Mouse (Mus musculus) heart, embryonic 16.5 days (tissue): Measurements from ENCODE around the gene Tusc2. TPM values are rescaled to one million over a fixed set of nuclear protein-coding genes. Genes with fewer than 3 reads are reported as not detected.

ENCODE experiments used
- ATAC-seq: fragments of 200-750 bp; cut with Nextera tagmentation; replicated peaks from 2 replicates; pipeline ENCODE4 v1.8.0; 2017; ENCODE audit warnings: moderate number of reproducible peaks; ENCODE audit not compliant: insufficient read depth, low FRiP score; ENCODE audit errors: extremely low read depth
- H3K27ac ChIP-seq: fragments of 300-500 bp; sonication (generic); 2 replicates; pipeline ENCODE4 v1.5.1; 2014; ENCODE audit warnings: mild to moderate bottlenecking, low read length, control low read depth, moderate library complexity
- H3K27me3 ChIP-seq: fragments of 300-500 bp; sonication (generic); 2 replicates; pipeline ENCODE4 v1.6.1; 2014; ENCODE audit warnings: low read length, mixed read lengths; ENCODE audit not compliant: control insufficient read depth, insufficient read depth
- H3K36me3 ChIP-seq: fragments of 300-500 bp; sonication (generic); 2 replicates; pipeline ENCODE4 v1.6.1; 2014; ENCODE audit not compliant: control insufficient read depth, insufficient read depth
- H3K4me1 ChIP-seq: fragments of 300-500 bp; sonication (generic); 2 replicates; pipeline ENCODE4 v1.6.1; 2014; ENCODE audit warnings: low read length, mixed read lengths; ENCODE audit not compliant: control insufficient read depth, insufficient read depth
- H3K4me2 ChIP-seq: fragments of 300-500 bp; sonication (generic); 2 replicates; pipeline ENCODE4 v1.6.1; 2014; ENCODE audit warnings: low read depth, mild to moderate bottlenecking, control low read depth, low read length
- H3K4me3 ChIP-seq: fragments of 300-500 bp; sonication (generic); 2 replicates; pipeline ENCODE4 v1.5.1; 2014; ENCODE audit warnings: mild to moderate bottlenecking, control low read depth, low read length
- H3K9ac ChIP-seq: fragments of 300-500 bp; sonication (generic); 2 replicates; pipeline ENCODE4 v1.6.1; 2014; ENCODE audit warnings: low read length, control low read depth
- H3K9me3 ChIP-seq: fragments of 300-500 bp; sonication (generic); replicated peaks from 2 replicates; pipeline ENCODE4 v1.6.1; 2016; ENCODE audit warnings: low read length; ENCODE audit not compliant: control insufficient read depth
- WGBS: fragments of 180-500 bp; shearing (Covaris S2); extraction: QIAGEN DNeasy Blood & Tissue Kit; methylation state at CpG from one replicate; pipeline ENCODE4 v1.1.7; 2014; 5-methylcytosine and 5-hydroxymethylcytosine counted together
- polyA plus RNA-seq: library from polyadenylated mRNA; unstranded; fragments of >200 nt; fragmentation: Nextera tagmentation; extraction: Ambion mirVana; gene quantifications from 2 replicates; pipeline ENCODE4 v1.2.1, GENCODE M21; 2015

The Tusc2 gene
- polyA plus RNA-seq, 1 experiment from 2014 or later: 44.3 TPM

DNA sequence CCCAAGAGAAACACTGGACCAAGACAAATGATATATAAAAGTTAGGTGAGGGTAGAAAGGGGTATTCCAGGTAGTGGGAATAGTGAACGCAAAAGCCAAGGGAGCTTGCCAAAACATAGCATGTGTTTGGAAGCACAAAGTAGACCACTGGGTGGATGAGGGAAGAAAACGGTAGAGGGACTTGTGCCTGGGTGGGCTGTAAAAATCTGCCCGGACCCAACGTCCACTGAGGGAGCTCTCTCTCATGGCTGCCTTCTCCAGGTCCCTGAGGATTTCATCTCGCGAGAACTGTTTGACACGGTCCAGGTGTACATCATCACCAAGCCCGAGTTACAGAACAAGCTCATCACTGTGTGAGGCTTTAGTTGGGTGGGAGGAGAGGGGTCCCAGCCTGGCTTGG, 20.3 kb upstream of the Tusc2 start:
- Histone ChIP-seq H3K4me2 (peak overlapping the region; percentile 99), H3K4me3 (peak overlapping the region; percentile 92), H3K9me3 (no peaks in the 10 kb centered on the region), H3K9ac (peak overlapping the region; percentile 90), H3K27ac (no peak overlapping the region), H3K36me3 (peaks cover 28% of the 10 kb centered on the region), H3K4me1 (peaks cover 30% of the 10 kb centered on the region), H3K27me3 (no peaks in the 10 kb centered on the region)
- no peak for ATAC-seq
- 38% methylated on average over 8 of the region's 8 CpGs for WGBS

DNA sequence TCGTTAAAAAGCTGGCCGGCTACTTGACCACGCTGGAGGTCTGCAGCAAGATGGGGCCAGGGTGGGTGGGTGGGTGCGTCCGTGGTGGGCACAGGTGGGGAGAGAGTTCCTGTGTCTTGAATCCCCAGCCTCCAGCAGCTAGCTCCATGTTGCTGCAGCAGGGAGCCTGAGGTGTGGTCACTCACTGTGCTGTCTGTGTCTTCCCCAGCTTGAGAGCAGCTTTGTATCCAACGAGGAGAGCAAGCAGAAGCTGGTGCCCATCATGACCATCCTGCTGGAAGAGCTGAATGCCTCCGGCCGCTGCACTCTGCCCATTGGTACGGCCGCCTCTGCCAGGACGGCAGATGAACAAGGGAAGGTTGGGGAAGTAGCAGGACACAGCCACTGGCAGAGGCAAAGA, 19.8 kb upstream of the Tusc2 start:
- Histone ChIP-seq H3K4me3 (no peak overlapping the region), H3K27ac (no peak overlapping the region), H3K9me3 (no peaks in the 10 kb centered on the region), H3K4me2 (no peak overlapping the region), H3K9ac (no peak overlapping the region), H3K4me1 (peaks cover 30% of the 10 kb centered on the region), H3K36me3 (peaks cover 22% of the 10 kb centered on the region), H3K27me3 (no peaks in the 10 kb centered on the region)
- 84% methylated on average over 11 of the region's 11 CpGs for WGBS
- ATAC-seq: no peak

GRCm38 (mm10) chr9:107544196-107544700, 18.8 kb upstream of the Tusc2 start:
- H3K9ac ChIP-seq: no peak overlapping the region
- H3K27ac ChIP-seq: no peak overlapping the region
- peaks cover 12% of the 10 kb centered on the region for H3K36me3 ChIP-seq
- ATAC-seq: no peak
- WGBS: 93% methylated on average over 17 of the region's 17 CpGs
- H3K4me2 ChIP-seq: no peak overlapping the region
- no peaks in the 10 kb centered on the region for H3K27me3 ChIP-seq
- peaks cover 30% of the 10 kb centered on the region for H3K4me1 ChIP-seq
- H3K4me3 ChIP-seq: no peak overlapping the region
- no peaks in the 10 kb centered on the region for H3K9me3 ChIP-seq

GRCm38 (mm10) chr9:107544729-107545128, 18.3 kb upstream of the Tusc2 start:
- Histone ChIP-seq H3K4me1 (peaks cover 30% of the 10 kb centered on the region), H3K27ac (no peak overlapping the region), H3K9ac (no peak overlapping the region), H3K9me3 (no peaks in the 10 kb centered on the region), H3K27me3 (no peaks in the 10 kb centered on the region), H3K4me2 (no peak overlapping the region), H3K4me3 (no peak overlapping the region), H3K36me3 (peaks cover 9% of the 10 kb centered on the region)
- ATAC-seq: no peak
- 86% methylated on average over 12 of the region's 12 CpGs for WGBS

GRCm38 (mm10) chr9:107545199-107545598, 17.9 kb upstream of the Tusc2 start:
- H3K27me3 ChIP-seq: peaks cover 3% of the 10 kb centered on the region; the same call in 1 of the 2 replicates
- no peak overlapping the region for H3K4me2 ChIP-seq
- no peaks in the 10 kb centered on the region for H3K9me3 ChIP-seq
- H3K27ac ChIP-seq: no peak overlapping the region
- 79% methylated on average over 10 of the region's 10 CpGs for WGBS
- H3K9ac ChIP-seq: no peak overlapping the region
- no peak for ATAC-seq
- peaks cover 9% of the 10 kb centered on the region for H3K36me3 ChIP-seq
- H3K4me3 ChIP-seq: no peak overlapping the region
- peaks cover 30% of the 10 kb centered on the region for H3K4me1 ChIP-seq

DNA sequence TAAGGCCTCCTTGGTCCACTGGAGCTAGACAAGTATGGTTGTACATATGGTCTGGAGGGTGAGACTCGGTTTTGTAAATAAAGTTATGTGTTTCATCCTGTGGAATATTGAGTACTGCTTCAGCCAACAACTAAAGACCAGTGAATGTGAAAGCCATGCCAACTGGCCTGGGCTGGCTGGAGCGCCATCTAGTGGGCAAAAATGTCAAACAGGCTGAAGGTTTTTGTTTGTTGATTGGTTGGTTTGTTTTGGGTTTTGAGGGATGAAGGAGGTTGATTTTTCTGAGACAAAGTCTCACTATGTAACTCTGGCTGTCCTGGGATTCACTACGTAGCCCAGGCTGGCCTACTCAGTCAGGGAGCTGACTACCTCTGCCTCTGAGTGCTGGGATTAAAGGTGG, 17.5 kb upstream of the Tusc2 start:
- H3K4me3 ChIP-seq: no peak overlapping the region
- no peaks in the 10 kb centered on the region for H3K9me3 ChIP-seq
- H3K4me2 ChIP-seq: no peak overlapping the region
- H3K27ac ChIP-seq: no peak overlapping the region
- H3K27me3 ChIP-seq: peaks cover 7% of the 10 kb centered on the region
- peaks cover 9% of the 10 kb centered on the region for H3K36me3 ChIP-seq
- ATAC-seq: no peak
- WGBS: 10% methylated on average over 3 of the region's 3 CpGs
- no peak overlapping the region for H3K9ac ChIP-seq
- peaks cover 31% of the 10 kb centered on the region for H3K4me1 ChIP-seq

DNA sequence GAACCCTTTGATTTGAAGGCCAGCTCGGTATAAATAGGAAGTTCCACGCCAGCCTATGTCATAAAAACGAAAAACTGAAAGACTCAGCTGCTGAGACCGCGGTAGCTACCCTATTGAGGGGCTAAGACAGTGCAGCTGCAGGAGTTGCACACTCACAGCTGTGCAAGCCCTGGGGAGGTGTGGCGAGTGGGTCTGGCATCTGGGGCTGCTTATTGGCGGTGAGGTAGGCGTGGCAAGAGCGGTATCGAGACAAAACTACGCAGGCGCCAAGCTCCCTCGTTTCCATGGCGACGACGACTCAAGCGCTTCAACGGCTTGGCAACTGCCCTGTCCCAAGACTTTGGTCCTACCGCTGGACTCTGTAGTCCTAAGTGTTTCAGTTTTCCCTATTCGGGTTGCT, 16.0 kb upstream of the Tusc2 start, which contains the start of gene Zmynd10:
TSS of gene Zmynd10 (plus strand) at position 273 of the 400 bp plus-strand sequence.
- peak within 1 kb of the TSS; percentile 32 for H3K4me3 ChIP-seq
- 2% methylated on average over 20 of the region's 20 CpGs for WGBS
- H3K9me3 ChIP-seq: no peaks in the 10 kb centered on the region
- H3K4me1 ChIP-seq: peaks cover 35% of the 10 kb centered on the region
- H3K9ac ChIP-seq: peak within 1 kb of the TSS; percentile 15; the same call in 1 of the 2 replicates
- peaks cover 9% of the 10 kb centered on the region for H3K36me3 ChIP-seq
- H3K4me2 ChIP-seq: peak within 1 kb of the TSS; percentile 41
- H3K27me3 ChIP-seq: peaks cover 8% of the 10 kb centered on the region
- peak within 1 kb of the TSS; percentile 58 for H3K27ac ChIP-seq
- peak; percentile 33; the same call in 1 of the 2 replicates for ATAC-seq

DNA sequence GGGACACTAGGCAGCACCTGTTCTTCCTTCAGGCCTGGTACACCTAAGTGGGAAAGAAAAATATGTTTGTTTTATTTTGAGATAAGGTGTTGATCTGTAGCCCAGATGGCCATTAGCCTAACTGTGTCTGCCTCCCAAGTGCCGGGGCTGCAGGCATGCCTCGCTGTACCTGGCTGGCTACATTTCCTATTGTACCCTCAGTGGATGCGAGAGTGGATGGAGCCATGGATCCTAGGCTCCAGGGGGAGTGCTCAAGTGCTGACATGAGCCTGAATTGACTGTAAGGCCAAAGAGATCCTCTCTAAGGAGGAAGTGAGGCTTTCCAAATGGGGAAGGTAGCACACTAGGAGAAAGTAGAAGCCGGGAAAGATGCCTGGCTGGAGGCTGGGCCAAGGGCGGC, 15.1 kb upstream of the Tusc2 start:
- Histone ChIP-seq H3K4me2 (no peak overlapping the region), H3K4me1 (peaks cover 31% of the 10 kb centered on the region), H3K4me3 (no peak overlapping the region), H3K9me3 (no peaks in the 10 kb centered on the region), H3K27ac (no peak overlapping the region), H3K36me3 (peaks cover 9% of the 10 kb centered on the region), H3K27me3 (peaks cover 8% of the 10 kb centered on the region), H3K9ac (no peak overlapping the region)
- WGBS: 77% methylated on average over 5 of the region's 5 CpGs
- no peak for ATAC-seq

- Histone ChIP-seq H3K27me3 (peaks cover 8% of the 10 kb centered on the region), H3K9ac (no peak overlapping the region), H3K27ac (no peak overlapping the region), H3K9me3 (no peaks in the 10 kb centered on the region), H3K36me3 (peaks cover 9% of the 10 kb centered on the region), H3K4me3 (no peak overlapping the region), H3K4me1 (peaks cover 31% of the 10 kb centered on the region), H3K4me2 (no peak overlapping the region)
- no peak for ATAC-seq
- whole genome bisulfite sequencing: 88% methylated on average over 10 of the region's 10 CpGs
These were observed 14.2 kb upstream of the Tusc2 start for GRCm38 (mm10) chr9:107548820-107549219.
